Mouse (Mus musculus) limb, embryonic 11.5 days (tissue): ENCODE data around the gene Nsl1. TPM values are rescaled to one million over a fixed set of nuclear protein-coding genes. Genes with fewer than 3 reads are reported as not detected.

ENCODE experiments used
- ATAC-seq: fragments of 200-750 bp; cut with Nextera tagmentation; 2 replicates; pipeline ENCODE4 v1.8.0; 2017; ENCODE audit warnings: low read depth; ENCODE audit not compliant: insufficient number of reproducible peaks, low FRiP score, low TSS enrichment
- DNase-seq: peaks from one replicate; pipeline ENCODE4 v3.0.0-alpha.2; 2015; ENCODE audit warnings: low spot score
- H3K27ac ChIP-seq: fragments of 300-500 bp; sonication (generic); replicated peaks from 2 replicates; pipeline ENCODE4 v1.5.1; 2014; ENCODE audit warnings: low read depth, mild to moderate bottlenecking, low read length
- H3K27me3 ChIP-seq: fragments of 300-500 bp; sonication (generic); 2 replicates; pipeline ENCODE4 v1.6.1; 2014; ENCODE audit warnings: mild to moderate bottlenecking, low read length, mixed read lengths; ENCODE audit not compliant: control insufficient read depth, insufficient read depth
- H3K36me3 ChIP-seq: fragments of 300-500 bp; sonication (generic); 2 replicates; pipeline ENCODE4 v1.6.1; 2014; ENCODE audit warnings: mild to moderate bottlenecking, low read length, moderate library complexity, mixed read lengths; ENCODE audit not compliant: control insufficient read depth, insufficient read depth
- H3K4me1 ChIP-seq: fragments of 300-500 bp; sonication (generic); 2 replicates; pipeline ENCODE4 v1.6.1; 2014; ENCODE audit warnings: low read length, mixed read lengths; ENCODE audit not compliant: control insufficient read depth, insufficient read depth
- H3K4me2 ChIP-seq: fragments of 300-500 bp; sonication (generic); 2 replicates; pipeline ENCODE4 v1.6.1; 2014; ENCODE audit warnings: low read depth, mild to moderate bottlenecking, moderate library complexity; ENCODE audit not compliant: severe bottlenecking
- H3K4me3 ChIP-seq: fragments of 300-500 bp; sonication (generic); 2 replicates; pipeline ENCODE4 v1.5.1; 2014; ENCODE audit warnings: low read depth, low read length
- H3K9ac ChIP-seq: fragments of 300-500 bp; sonication (generic); 2 replicates; pipeline ENCODE4 v1.6.1; 2014; ENCODE audit warnings: mild to moderate bottlenecking, low read length
- H3K9me3 ChIP-seq: fragments of 300-500 bp; sonication (generic); 2 replicates; pipeline ENCODE4 v1.6.1; 2016; ENCODE audit warnings: low read length; ENCODE audit not compliant: control insufficient read depth
- WGBS: fragments of 180-500 bp; shearing (Covaris S2); extraction: QIAGEN DNeasy Blood & Tissue Kit; methylation state at CpG from one replicate; pipeline ENCODE4 v1.1.7; 2014; 5-methylcytosine and 5-hydroxymethylcytosine counted together
- polyA plus RNA-seq: library from polyadenylated mRNA; unstranded; fragments of >200 nt; fragmentation: Nextera tagmentation; extraction: Ambion mirVana; gene quantifications from 2 replicates; pipeline ENCODE4 v1.2.1, GENCODE M21; 2014

Nsl1 gene
- polyA plus RNA-seq, 1 experiment from 2014 or later = 35.5 TPM

- no peaks in the 10 kb centered on the region for H3K9me3 ChIP-seq
- H3K36me3 ChIP-seq = no peaks in the 10 kb centered on the region
- no peak overlapping the region for H3K4me3 ChIP-seq
- no peaks in the 10 kb centered on the region for H3K4me1 ChIP-seq
- H3K4me2 ChIP-seq = no peak overlapping the region
- WGBS = 79% methylated on average over 9 of the region's 9 CpGs
- H3K27me3 ChIP-seq = no peaks in the 10 kb centered on the region
- ATAC-seq = no peak
- no peak overlapping the region for H3K27ac ChIP-seq
- no peak for DNase-seq
- H3K9ac ChIP-seq = no peak overlapping the region
These were observed 42.4 kb downstream of the Nsl1 start for GRCm38 (mm10) chr1:191105246-191105645.

DNA sequence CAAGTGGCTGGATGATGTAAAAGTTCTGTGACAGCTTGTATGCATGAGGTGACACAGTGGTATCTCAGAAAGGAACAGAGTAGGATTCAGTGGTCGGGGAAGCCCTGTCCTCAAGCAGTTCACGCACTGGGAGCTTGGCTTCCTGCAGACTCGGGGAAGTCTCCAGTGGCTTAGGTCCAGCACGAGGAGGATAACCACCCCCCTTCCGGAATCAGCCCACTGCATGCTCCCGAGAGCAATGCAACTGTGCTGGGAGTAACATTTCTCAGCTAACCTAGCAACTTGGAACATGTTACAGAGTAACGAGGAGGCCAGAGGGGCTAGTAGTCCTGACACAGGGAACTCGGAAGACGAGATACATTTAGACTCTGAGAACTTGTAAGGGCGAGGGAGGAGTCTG is 44.5 kb downstream of the Nsl1 start:
- H3K27me3 ChIP-seq = no peaks in the 10 kb centered on the region
- no peaks in the 10 kb centered on the region for H3K9me3 ChIP-seq
- no peak overlapping the region for H3K4me3 ChIP-seq
- no peak overlapping the region for H3K9ac ChIP-seq
- H3K27ac ChIP-seq = no peak overlapping the region
- no peaks in the 10 kb centered on the region for H3K4me1 ChIP-seq
- DNase-seq = no peak
- 72% methylated on average over 10 of the region's 10 CpGs for WGBS
- H3K4me2 ChIP-seq = no peak overlapping the region
- no peak for ATAC-seq
- H3K36me3 ChIP-seq = no peaks in the 10 kb centered on the region

GRCm38 (mm10) chr1:191109907-191110306 is 47.1 kb downstream of the Nsl1 start:
- 93% methylated on average over 9 of the region's 9 CpGs for WGBS
- DNase-seq (no peak), ATAC-seq (no peak)
- no peaks in the 10 kb centered on the region for H3K9me3 ChIP-seq
- H3K36me3 ChIP-seq = no peaks in the 10 kb centered on the region
- H3K4me2 ChIP-seq = no peak overlapping the region
- no peak overlapping the region for H3K4me3 ChIP-seq
- H3K27ac ChIP-seq = no peak overlapping the region
- no peak overlapping the region for H3K9ac ChIP-seq
- H3K4me1 ChIP-seq = no peaks in the 10 kb centered on the region
- H3K27me3 ChIP-seq = no peaks in the 10 kb centered on the region

DNA sequence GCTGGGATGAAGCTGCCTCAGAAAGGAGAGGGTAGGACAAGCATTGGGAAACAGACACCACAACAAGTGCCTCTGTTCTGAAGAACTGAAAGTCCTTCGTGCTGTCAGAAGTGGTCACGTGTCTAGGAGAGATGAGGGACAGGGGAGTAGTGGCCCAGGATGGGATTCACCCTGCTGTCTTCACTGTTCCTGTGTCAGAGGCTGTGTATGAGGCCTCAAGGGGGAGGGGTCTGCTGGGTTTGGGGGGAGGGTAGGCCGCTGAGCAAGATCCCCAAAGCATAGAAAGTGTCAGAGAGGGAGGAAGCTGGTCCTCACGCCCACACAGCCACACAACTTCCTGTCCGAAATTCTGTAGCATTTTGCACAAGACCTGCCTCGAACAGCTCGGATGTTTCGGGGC is 48.3 kb downstream of the Nsl1 start:
- Histone ChIP-seq H3K9ac (no peak overlapping the region), H3K36me3 (no peaks in the 10 kb centered on the region), H3K27me3 (no peaks in the 10 kb centered on the region), H3K9me3 (no peaks in the 10 kb centered on the region), H3K4me2 (no peak overlapping the region), H3K4me3 (no peak overlapping the region), H3K4me1 (no peaks in the 10 kb centered on the region), H3K27ac (no peak overlapping the region)
- WGBS = 69% methylated on average over 8 of the region's 8 CpGs
- DNase-seq (no peak), ATAC-seq (no peak)

GRCm38 (mm10) chr1:191114868-191115267 is 52.1 kb downstream of the Nsl1 start:
- WGBS = 80% methylated on average over 7 of the region's 7 CpGs
- no peaks in the 10 kb centered on the region for H3K4me1 ChIP-seq

DNA sequence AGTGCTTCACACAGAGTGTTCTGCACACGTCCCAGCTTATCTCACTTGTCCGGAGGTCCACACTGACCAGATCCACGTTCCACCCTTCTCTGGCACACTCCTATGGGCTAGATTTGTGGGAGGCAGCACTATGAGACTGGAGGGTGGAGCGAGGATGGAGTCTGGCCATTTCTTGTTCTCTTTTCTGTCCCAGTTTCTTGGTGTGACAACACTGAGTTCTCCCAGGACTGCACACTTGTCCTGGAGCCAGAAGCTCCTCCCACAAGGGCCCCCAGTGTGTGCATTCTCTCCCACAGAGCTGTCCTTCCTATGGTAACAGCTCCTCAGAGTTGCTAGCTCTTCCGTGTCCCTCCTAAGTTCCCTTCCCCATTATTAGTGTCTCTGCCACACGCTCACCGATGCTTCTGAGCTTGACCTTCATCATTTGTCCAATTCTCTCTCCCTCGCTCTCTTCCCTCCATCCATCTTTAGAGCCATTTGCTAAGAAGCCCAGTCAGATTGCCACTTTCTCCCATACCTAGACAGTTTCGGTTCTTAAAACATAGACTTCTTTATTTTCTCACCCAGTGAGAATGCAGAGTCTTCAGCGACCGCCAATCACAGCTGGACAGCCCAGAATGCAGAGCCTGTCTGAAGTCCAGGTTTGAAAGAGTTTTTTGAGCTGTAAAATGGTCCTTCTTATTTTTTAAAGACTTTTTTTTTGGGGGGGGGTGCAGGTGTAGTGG is 52.9 kb downstream of the Nsl1 start:
- H3K9ac ChIP-seq = no peak overlapping the region
- H3K4me3 ChIP-seq = no peak overlapping the region
- no peaks in the 10 kb centered on the region for H3K27me3 ChIP-seq
- WGBS = 78% methylated on average over 11 of the region's 11 CpGs
- no peak overlapping the region for H3K4me2 ChIP-seq
- ATAC-seq (no peak), DNase-seq (no peak)
- no peak overlapping the region for H3K27ac ChIP-seq
- H3K4me1 ChIP-seq = no peaks in the 10 kb centered on the region
- H3K36me3 ChIP-seq = no peaks in the 10 kb centered on the region
- H3K9me3 ChIP-seq = no peaks in the 10 kb centered on the region

More at GRCm38 (mm10) chr1:191114868-191115267, 52.1 kb downstream of the Nsl1 start:
- no peak for ATAC-seq
- DNase-seq = no peak
- no peaks in the 10 kb centered on the region for H3K9me3 ChIP-seq
- H3K4me3 ChIP-seq = no peak overlapping the region
- no peak overlapping the region for H3K27ac ChIP-seq
- H3K9ac ChIP-seq = no peak overlapping the region
- no peak overlapping the region for H3K4me2 ChIP-seq
- no peaks in the 10 kb centered on the region for H3K36me3 ChIP-seq
- no peaks in the 10 kb centered on the region for H3K27me3 ChIP-seq

GRCm38 (mm10) chr1:191122744-191123143 is 59.9 kb downstream of the Nsl1 start:
- ATAC-seq (no peak), DNase-seq (no peak)
- Histone ChIP-seq H3K9ac (no peak overlapping the region), H3K4me3 (no peak overlapping the region), H3K27me3 (peaks cover 6% of the 10 kb centered on the region; the same call in 1 of the 2 replicates), H3K27ac (no peak overlapping the region), H3K4me2 (no peak overlapping the region), H3K4me1 (no peaks in the 10 kb centered on the region), H3K9me3 (no peaks in the 10 kb centered on the region), H3K36me3 (no peaks in the 10 kb centered on the region)
- 76% methylated on average over 3 of the region's 3 CpGs for WGBS

DNA sequence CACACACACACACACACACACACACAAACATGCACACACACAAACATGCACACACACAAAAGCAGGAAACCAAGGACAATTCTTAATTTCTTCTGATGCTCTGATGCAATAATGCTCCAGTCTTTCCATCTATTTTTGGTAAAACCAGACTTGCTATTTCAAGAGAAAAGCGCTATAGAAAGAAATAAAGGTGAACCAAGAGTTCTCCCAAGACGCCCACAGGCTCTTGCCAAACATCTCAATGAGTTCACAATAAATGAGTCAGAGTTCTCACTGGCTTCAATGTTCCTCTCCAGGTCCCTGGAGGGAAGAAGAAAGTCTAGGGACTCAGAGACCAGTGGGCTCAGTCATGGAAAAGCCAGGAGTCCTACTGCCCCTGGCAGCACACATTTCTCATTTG is 60.9 kb downstream of the Nsl1 start:
- H3K36me3 ChIP-seq = no peaks in the 10 kb centered on the region
- H3K9me3 ChIP-seq = no peaks in the 10 kb centered on the region
- H3K9ac ChIP-seq = no peak overlapping the region
- DNase-seq (no peak), ATAC-seq (no peak)
- H3K4me1 ChIP-seq = no peaks in the 10 kb centered on the region
- no peak overlapping the region for H3K27ac ChIP-seq
- H3K4me2 ChIP-seq = no peak overlapping the region
- WGBS = 91% methylated on average over 2 of the region's 2 CpGs
- no peak overlapping the region for H3K4me3 ChIP-seq
- peaks cover 6% of the 10 kb centered on the region; the same call in 1 of the 2 replicates for H3K27me3 ChIP-seq

GRCm38 (mm10) chr1:191124288-191124687 is 61.5 kb downstream of the Nsl1 start:
- WGBS = 65% methylated on average over 4 of the region's 4 CpGs
- ATAC-seq (no peak), DNase-seq (no peak)
- Histone ChIP-seq H3K27ac (no peak overlapping the region), H3K4me2 (no peak overlapping the region), H3K4me3 (no peak overlapping the region), H3K4me1 (no peaks in the 10 kb centered on the region), H3K27me3 (peaks cover 6% of the 10 kb centered on the region; the same call in 1 of the 2 replicates), H3K9me3 (no peaks in the 10 kb centered on the region; the same call in 1 of the 2 replicates), H3K36me3 (no peaks in the 10 kb centered on the region), H3K9ac (no peak overlapping the region)
